Mouse (Mus musculus): ENCODE measurements at regions not wholly inside any gene's neighbourhood (a gene's known extent, or its start where the extent isn't known, plus 50 kb on each side); places are given as distances from the start of the nearest gene placed in this dataset.

GRCm38 (mm10) chr10:26434586-26434985 is 58.8 kb upstream of the L3mbtl3 start:
- peak overlapping the region; percentile 30 for H3K4me3 ChIP-seq
- no peaks in the 10 kb centered on the region for H3K4me1 ChIP-seq
- H3K27ac ChIP-seq = no peak overlapping the region
- no peaks in the 10 kb centered on the region for H3K36me3 ChIP-seq
- 66% methylated on average over 11 of the region's 11 CpGs for WGBS (ENCODE audit: insufficient replicate concordance)
- no peaks in the 10 kb centered on the region for H3K9me3 ChIP-seq (replicated peaks)
- H3K27me3 ChIP-seq (replicated peaks) = no peaks in the 10 kb centered on the region
- peak; percentile 94 for ATAC-seq
- H3K9ac ChIP-seq = no peak overlapping the region
- no peak overlapping the region for H3K4me2 ChIP-seq

GRCm38 (mm10) chr10:26440720-26441119 is 64.9 kb upstream of the L3mbtl3 start:
- Histone ChIP-seq H3K27ac (no peak overlapping the region), H3K9me3 (replicated peaks) (no peaks in the 10 kb centered on the region), H3K27me3 (replicated peaks) (no peaks in the 10 kb centered on the region), H3K4me2 (no peak overlapping the region), H3K4me3 (no peak overlapping the region), H3K4me1 (no peaks in the 10 kb centered on the region), H3K36me3 (no peaks in the 10 kb centered on the region), H3K9ac (no peak overlapping the region)
- whole genome bisulfite sequencing (ENCODE audit: insufficient replicate concordance) = 82% methylated on average over 1 of the region's 1 CpGs
- no peak for ATAC-seq

DNA sequence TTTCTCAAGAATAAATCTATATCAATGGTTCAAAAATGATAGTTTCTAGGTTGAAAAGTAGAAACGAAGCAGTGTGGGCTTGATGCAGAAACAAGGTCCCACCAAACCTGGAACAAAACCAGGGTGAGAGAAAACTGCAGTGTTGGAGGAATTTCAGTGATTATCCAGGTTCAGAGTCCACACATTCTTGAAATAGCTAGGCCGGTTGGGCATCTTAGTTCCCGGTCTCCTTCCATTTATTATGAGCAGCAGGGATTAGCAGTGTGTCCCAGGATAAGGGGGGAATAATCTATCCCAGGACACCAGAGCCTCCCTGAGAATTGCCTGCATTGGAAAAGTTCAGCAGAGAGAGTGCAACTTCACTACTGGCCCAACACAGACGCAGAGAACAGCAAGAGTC is 108.5 kb upstream of the L3mbtl3 start:
- no peaks in the 10 kb centered on the region for H3K4me1 ChIP-seq
- no peak overlapping the region for H3K27ac ChIP-seq
- WGBS (ENCODE audit: insufficient replicate concordance) = 64% methylated on average over 4 of the region's 4 CpGs
- ATAC-seq = no peak
- H3K4me2 ChIP-seq = no peak overlapping the region
- H3K9me3 ChIP-seq (replicated peaks) = no peaks in the 10 kb centered on the region
- no peak overlapping the region for H3K9ac ChIP-seq
- no peaks in the 10 kb centered on the region for H3K27me3 ChIP-seq (replicated peaks)
- H3K4me3 ChIP-seq = no peak overlapping the region
- no peaks in the 10 kb centered on the region for H3K36me3 ChIP-seq

- H3K4me2 ChIP-seq = no peak overlapping the region
- H3K36me3 ChIP-seq = no peaks in the 10 kb centered on the region
- 77% methylated on average over 5 of the region's 5 CpGs for WGBS (ENCODE audit: insufficient replicate concordance)
- no peak overlapping the region for H3K27ac ChIP-seq
- H3K4me1 ChIP-seq = no peaks in the 10 kb centered on the region
- no peak overlapping the region for H3K4me3 ChIP-seq
- no peaks in the 10 kb centered on the region for H3K27me3 ChIP-seq (replicated peaks)
- H3K9me3 ChIP-seq (replicated peaks) = no peaks in the 10 kb centered on the region
- ATAC-seq = no peak
- no peak overlapping the region for H3K9ac ChIP-seq
These were observed 115.6 kb upstream of the L3mbtl3 start for GRCm38 (mm10) chr10:26491351-26491750.

- Histone ChIP-seq H3K36me3 (no peaks in the 10 kb centered on the region), H3K4me1 (no peaks in the 10 kb centered on the region), H3K9me3 (replicated peaks) (no peaks in the 10 kb centered on the region), H3K9ac (no peak overlapping the region), H3K27me3 (replicated peaks) (no peaks in the 10 kb centered on the region), H3K27ac (no peak overlapping the region), H3K4me3 (no peak overlapping the region), H3K4me2 (no peak overlapping the region)
- WGBS (ENCODE audit: insufficient replicate concordance) = 69% methylated on average over 11 of the region's 11 CpGs
- ATAC-seq = no peak
These were observed 116.4 kb upstream of the L3mbtl3 start for GRCm38 (mm10) chr10:26492146-26492545.

GRCm38 (mm10) chr10:26492856-26493484 is 117.2 kb upstream of the L3mbtl3 start:
- Histone ChIP-seq H3K27me3 (replicated peaks) (no peaks in the 10 kb centered on the region), H3K4me2 (no peak overlapping the region), H3K4me1 (no peaks in the 10 kb centered on the region), H3K36me3 (no peaks in the 10 kb centered on the region), H3K27ac (no peak overlapping the region), H3K9ac (no peak overlapping the region), H3K4me3 (no peak overlapping the region), H3K9me3 (replicated peaks) (no peaks in the 10 kb centered on the region)
- WGBS (ENCODE audit: insufficient replicate concordance) = 66% methylated on average over 13 of the region's 13 CpGs
- ATAC-seq = no peak

- no peaks in the 10 kb centered on the region for H3K27me3 ChIP-seq (replicated peaks)
- WGBS (ENCODE audit: insufficient replicate concordance) = 77% methylated on average over 2 of the region's 2 CpGs
- H3K4me2 ChIP-seq = no peak overlapping the region
- no peak overlapping the region for H3K27ac ChIP-seq
- no peak overlapping the region for H3K9ac ChIP-seq
- H3K9me3 ChIP-seq (replicated peaks) = no peaks in the 10 kb centered on the region
- ATAC-seq = no peak
- H3K4me3 ChIP-seq = no peak overlapping the region
- no peaks in the 10 kb centered on the region for H3K36me3 ChIP-seq
- no peaks in the 10 kb centered on the region for H3K4me1 ChIP-seq
These were observed 118.0 kb upstream of the L3mbtl3 start for GRCm38 (mm10) chr10:26493801-26494200.

DNA sequence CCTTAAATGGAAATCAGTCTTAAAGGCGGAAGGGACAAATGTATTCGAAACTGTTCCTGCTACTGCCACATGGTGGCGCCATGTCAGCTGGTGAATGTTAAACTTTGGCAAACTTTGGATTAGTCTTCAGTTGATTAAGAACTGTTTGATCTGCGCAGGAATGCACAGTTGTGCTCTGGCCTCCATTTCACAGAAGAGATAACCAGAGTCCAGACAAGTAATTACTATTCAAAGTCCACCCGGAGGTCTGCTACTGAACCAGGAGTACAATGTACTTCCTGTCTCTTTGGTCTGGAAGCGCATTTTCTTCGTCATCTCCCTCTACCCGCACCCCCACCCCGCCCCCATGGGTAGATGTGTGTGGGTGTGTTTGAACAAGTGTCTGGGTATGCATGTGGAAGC is 118.6 kb upstream of the L3mbtl3 start:
- no peak overlapping the region for H3K9ac ChIP-seq
- no peak overlapping the region for H3K4me2 ChIP-seq
- 0 out of 2 replicates have a peak, but pooled peaks have one; percentile 21 for ATAC-seq
- no peaks in the 10 kb centered on the region for H3K4me1 ChIP-seq
- no peaks in the 10 kb centered on the region for H3K27me3 ChIP-seq (replicated peaks)
- no peak overlapping the region for H3K27ac ChIP-seq
- no peaks in the 10 kb centered on the region for H3K36me3 ChIP-seq
- no peaks in the 10 kb centered on the region for H3K9me3 ChIP-seq (replicated peaks)
- 43% methylated on average over 9 of the region's 9 CpGs for WGBS (ENCODE audit: insufficient replicate concordance)
- H3K4me3 ChIP-seq = no peak overlapping the region

DNA sequence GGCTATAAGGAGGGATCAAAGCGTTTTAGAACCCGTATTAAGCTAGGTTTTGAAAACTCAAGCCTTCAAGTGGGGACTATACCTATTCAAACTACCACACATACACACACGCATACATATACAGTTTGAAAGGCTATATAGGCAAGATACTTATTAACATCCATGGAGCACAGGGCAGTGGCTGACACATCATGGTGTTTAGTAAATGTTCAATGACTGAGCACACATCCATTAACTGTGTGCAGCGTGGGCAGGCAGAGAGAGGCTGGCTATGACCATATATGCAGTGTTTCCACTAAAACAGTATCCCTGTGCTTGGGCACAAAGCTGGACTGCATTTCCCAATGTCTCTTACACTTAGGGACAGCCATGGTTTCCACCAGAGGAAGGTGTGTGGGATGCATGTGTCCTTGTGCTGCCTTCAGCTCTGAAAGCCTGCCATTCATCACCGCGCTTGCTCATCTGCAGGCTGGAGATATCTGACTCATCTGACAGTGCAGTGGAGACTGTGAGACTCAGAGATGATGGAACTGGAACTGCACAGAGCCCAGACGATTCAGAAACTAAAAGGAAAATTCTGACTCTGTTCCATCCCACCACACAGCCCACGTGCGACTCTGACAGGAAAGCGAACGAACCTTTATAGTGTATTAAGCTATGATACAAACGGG is 124.6 kb upstream of the L3mbtl3 start:
- H3K9ac ChIP-seq = no peak overlapping the region
- no peaks in the 10 kb centered on the region for H3K36me3 ChIP-seq
- H3K4me1 ChIP-seq = no peaks in the 10 kb centered on the region
- no peak overlapping the region for H3K4me3 ChIP-seq
- no peak overlapping the region for H3K27ac ChIP-seq
- no peaks in the 10 kb centered on the region for H3K27me3 ChIP-seq (replicated peaks)
- no peaks in the 10 kb centered on the region for H3K9me3 ChIP-seq (replicated peaks)
- 76% methylated on average over 12 of the region's 12 CpGs for WGBS (ENCODE audit: insufficient replicate concordance)
- ATAC-seq = no peak
- no peak overlapping the region for H3K4me2 ChIP-seq

DNA sequence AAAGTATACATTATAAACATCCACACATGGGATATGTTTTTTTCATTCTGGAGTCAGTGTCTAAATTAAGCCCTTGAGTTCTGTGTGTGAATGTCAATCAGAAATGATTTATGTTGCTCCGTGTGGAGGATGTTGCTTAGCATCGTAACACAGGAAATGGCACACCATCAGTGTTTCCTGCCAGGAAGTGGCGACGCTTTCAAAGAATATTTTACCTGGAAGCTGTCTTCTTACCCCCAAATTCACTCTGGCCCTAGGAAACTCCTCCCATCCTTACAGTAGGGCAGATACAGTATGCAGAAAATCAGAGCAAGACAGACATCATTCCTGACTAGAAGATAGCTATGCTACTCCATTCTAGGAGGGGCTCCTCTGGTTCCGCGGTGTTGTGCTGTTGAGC is 145.1 kb upstream of the L3mbtl3 start:
- WGBS (ENCODE audit: insufficient replicate concordance) = 35% methylated on average over 6 of the region's 6 CpGs

GRCm38 (mm10) chr10:26525848-26526546 is 150.2 kb upstream of the L3mbtl3 start:
- Histone ChIP-seq H3K9me3 (replicated peaks) (no peaks in the 10 kb centered on the region), H3K36me3 (no peaks in the 10 kb centered on the region), H3K27me3 (replicated peaks) (no peaks in the 10 kb centered on the region), H3K4me2 (no peak overlapping the region), H3K27ac (no peak overlapping the region), H3K9ac (no peak overlapping the region), H3K4me3 (no peak overlapping the region), H3K4me1 (no peaks in the 10 kb centered on the region)
- ATAC-seq = no peak
- WGBS (ENCODE audit: insufficient replicate concordance) = 62% methylated on average over 4 of the region's 4 CpGs

More for the DNA sequence above, 145.1 kb upstream of the L3mbtl3 start:
- H3K27ac ChIP-seq = no peak overlapping the region
- no peaks in the 10 kb centered on the region for H3K4me1 ChIP-seq
- no peaks in the 10 kb centered on the region for H3K27me3 ChIP-seq (replicated peaks)
- H3K4me2 ChIP-seq = no peak overlapping the region
- ATAC-seq = no peak
- H3K9me3 ChIP-seq (replicated peaks) = no peaks in the 10 kb centered on the region
- H3K36me3 ChIP-seq = no peaks in the 10 kb centered on the region
- no peak overlapping the region for H3K4me3 ChIP-seq
- H3K9ac ChIP-seq = no peak overlapping the region

DNA sequence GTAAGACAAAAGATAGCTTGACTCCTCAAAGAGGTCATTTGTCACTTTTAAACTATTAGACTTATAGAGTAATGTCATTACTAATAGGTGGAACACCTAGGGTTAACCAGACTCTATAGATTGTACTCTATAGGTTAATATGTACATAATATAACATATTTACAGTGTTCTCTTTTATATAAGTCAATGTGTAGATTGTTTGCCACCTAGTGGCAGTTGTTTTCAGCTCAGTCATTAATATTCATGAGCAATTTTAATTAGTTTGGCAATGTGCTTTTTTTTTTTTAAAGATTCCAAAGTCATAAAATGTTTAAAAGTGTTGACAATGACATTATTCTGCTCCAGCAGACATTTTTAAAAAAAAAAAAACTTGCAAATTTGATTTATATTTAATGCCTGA is 164.4 kb upstream of the L3mbtl3 start:
- ATAC-seq = no peak

More for the DNA sequence above, 164.4 kb upstream of the L3mbtl3 start:
- H3K4me2 ChIP-seq = no peak overlapping the region
- H3K4me1 ChIP-seq = no peaks in the 10 kb centered on the region
- H3K27ac ChIP-seq = no peak overlapping the region
- no peaks in the 10 kb centered on the region for H3K36me3 ChIP-seq
- H3K9ac ChIP-seq = no peak overlapping the region
- no peaks in the 10 kb centered on the region for H3K27me3 ChIP-seq (replicated peaks)
- no peak overlapping the region for H3K4me3 ChIP-seq
- no peaks in the 10 kb centered on the region for H3K9me3 ChIP-seq (replicated peaks)

Data from liver, embryonic 12.5 days (tissue).